Mouse (Mus musculus): Measurements from ENCODE around the gene Gart. TPM values are rescaled to one million over a fixed set of nuclear protein-coding genes. Genes with fewer than 3 reads are reported as not detected.

Gart gene
- total and polyA plus RNA-seq, 3 experiments, result 94.0 to 509 (median 417) TPM

- no peak overlapping the region for H3K9ac ChIP-seq (ENCODE audit: control insufficient read depth, low read depth, low read length, poor library complexity, severe bottlenecking)
- H3K79me2 ChIP-seq (ENCODE audit: control insufficient read depth, insufficient read depth, low read length, poor library complexity), result no peaks in the 10 kb centered on the region
- H3K4me1 ChIP-seq (ENCODE audit: control insufficient read depth in 1 of 2, insufficient read depth in 2 of 2, low read length in 2 of 2), result peaks cover 0 to 5% of the 10 kb centered on the region in 2 experiments; a peak in 2 of 4 replicates
- no peak overlapping the region for H3K27ac ChIP-seq (ENCODE audit: control insufficient read depth, low read depth, low read length)
- H3K4me3 ChIP-seq (ENCODE audit: control insufficient read depth in 1 of 2, insufficient read depth in 1 of 2, low read depth in 2 of 2, low read length in 2 of 2), result no peak overlapping the region
- H3K9me3 ChIP-seq (replicated peaks; ENCODE audit: insufficient read depth, low read length), result no peaks in the 10 kb centered on the region
- no peaks in the 10 kb centered on the region for H3K27me3 ChIP-seq (ENCODE audit: control insufficient read depth in 1 of 2, insufficient read depth in 2 of 2, low read length in 2 of 2)
- no peak for DNase-seq (ENCODE audit: low read depth, low spot score)
- peaks cover 0 to 16% of the 10 kb centered on the region in 2 experiments; a peak in 2 of 4 replicates for H3K36me3 ChIP-seq (ENCODE audit: control insufficient read depth in 1 of 2, insufficient read depth in 2 of 2, low read length in 2 of 2)
- no peak for TF ChIP-seq MEF2A (IDR thresholded peaks at IDR 0.05; ENCODE audit: extremely low read depth, insufficient replicate concordance, low read depth, low read length, poor library complexity, severe bottlenecking)
- no peak for TF ChIP-seq MAX (IDR thresholded peaks at IDR 0.05; ENCODE audit: low read length)
- TF ChIP-seq E2F4 (IDR thresholded peaks at IDR 0.05; ENCODE audit: borderline replicate concordance, low read depth, low read length), result no peak
- TF ChIP-seq CHD2 (IDR thresholded peaks at IDR 0.05; ENCODE audit: low read length), result no peak
- TF ChIP-seq NELFE (IDR thresholded peaks at IDR 0.05; ENCODE audit: low read depth, low read length), result no peak
- TF ChIP-seq ZKSCAN1 (IDR thresholded peaks at IDR 0.05; ENCODE audit: low read depth, low read length), result no peak
- TF ChIP-seq CHD1 (IDR thresholded peaks at IDR 0.05; ENCODE audit: low read depth, low read length), result no peak
- TF ChIP-seq POLR2AphosphoS5 (IDR thresholded peaks at IDR 0.05; ENCODE audit: borderline replicate concordance, low read depth, low read length), result no peak
- no peak for TF ChIP-seq CTCF (IDR thresholded peaks at IDR 0.05 in 2 of 3, conservative IDR thresholded peaks at IDR 0.05 in 1 of 3; ENCODE audit: control insufficient read depth in 1 of 3, insufficient read depth in 1 of 3, low read depth in 2 of 3, low read length in 3 of 3, poor library complexity in 1 of 3, severe bottlenecking in 1 of 3)
- no peak for TF ChIP-seq MYC (IDR thresholded peaks at IDR 0.05; ENCODE audit: low read depth, low read length)
- no peak for TF ChIP-seq MXI1 (IDR thresholded peaks at IDR 0.05; ENCODE audit: low read depth, low read length)
- TF ChIP-seq USF1 (IDR thresholded peaks at IDR 0.05; ENCODE audit: low read depth, low read length), result no peak
- no peak for TF ChIP-seq ZMIZ1 (IDR thresholded peaks at IDR 0.05; ENCODE audit: low read depth, low read length)
Measured at GRCm38 (mm10) chr16:91620991-91621390, 25.8 kb downstream of the Gart start.

- Histone ChIP-seq H3K27ac (ENCODE audit: control insufficient read depth, low read depth, low read length) (no peak overlapping the region), H3K4me1 (ENCODE audit: control insufficient read depth in 1 of 2, insufficient read depth in 2 of 2, low read length in 2 of 2) (peaks cover 0 to 5% of the 10 kb centered on the region in 2 experiments; a peak in 2 of 4 replicates), H3K9me3 (replicated peaks; ENCODE audit: insufficient read depth, low read length) (no peaks in the 10 kb centered on the region), H3K9ac (ENCODE audit: control insufficient read depth, low read depth, low read length, poor library complexity, severe bottlenecking) (no peak overlapping the region), H3K36me3 (ENCODE audit: control insufficient read depth in 1 of 2, insufficient read depth in 2 of 2, low read length in 2 of 2) (peaks cover 0 to 14% of the 10 kb centered on the region in 2 experiments; a peak in 2 of 4 replicates), H3K79me2 (ENCODE audit: control insufficient read depth, insufficient read depth, low read length, poor library complexity) (no peaks in the 10 kb centered on the region), H3K27me3 (ENCODE audit: control insufficient read depth in 1 of 2, insufficient read depth in 2 of 2, low read length in 2 of 2) (no peaks in the 10 kb centered on the region), H3K4me3 (ENCODE audit: control insufficient read depth in 1 of 2, insufficient read depth in 1 of 2, low read depth in 2 of 2, low read length in 2 of 2) (no peak overlapping the region)
- no peak for DNase-seq (ENCODE audit: low read depth, low spot score)
- TF ChIP-seq MAFK (IDR thresholded peaks at IDR 0.05; ENCODE audit: borderline replicate concordance, low read depth, low read length) (peak; percentile 87), GATA1 (IDR thresholded peaks at IDR 0.05; ENCODE audit: low read depth, low read length) (no peak), JUND (IDR thresholded peaks at IDR 0.05; ENCODE audit: low read depth, low read length) (no peak)
Measured at GRCm38 (mm10) chr16:91620185-91620584, 26.6 kb downstream of the Gart start.
